Mouse (Mus musculus): Measurements from ENCODE around the gene Topaz1.
"Not testable (repeated sequence)": the region's sequence is repeated elsewhere in the genome, so short reads cannot be mapped to it uniquely, and the experiment has no call there.

The Topaz1 gene

GRCm38 (mm10) chr9:122814775-122815174, 67.6 kb downstream of the Topaz1 start:
- no peak for DNase-seq

GRCm38 (mm10) chr9:122815239-122815851, 68.2 kb downstream of the Topaz1 start:
- DNase-seq, result no peak

- no peak for DNase-seq
Measured at GRCm38 (mm10) chr9:122823374-122824017, 76.3 kb downstream of the Topaz1 start.

GRCm38 (mm10) chr9:122826743-122827142, 79.6 kb downstream of the Topaz1 start:
- no peak for DNase-seq

- no peak for DNase-seq
Measured at GRCm38 (mm10) chr9:122829826-122830380, 82.8 kb downstream of the Topaz1 start.

GRCm38 (mm10) chr9:122836126-122836525, 89.0 kb downstream of the Topaz1 start:
- DNase-seq, result no peak

GRCm38 (mm10) chr9:122836790-122837189, 89.6 kb downstream of the Topaz1 start:
- no peak for DNase-seq

- no peak for DNase-seq
Measured at GRCm38 (mm10) chr9:122837216-122837615, 90.1 kb downstream of the Topaz1 start.

GRCm38 (mm10) chr9:122837680-122838079, 90.5 kb downstream of the Topaz1 start:
- peak; percentile 58 for DNase-seq

- DNase-seq, result no peak
Measured at GRCm38 (mm10) chr9:122843760-122844159, 96.6 kb downstream of the Topaz1 start, which contains the start of gene Gm35549. Gene Gm35549, minus strand, starts transcription at chr9:122844035.

GRCm38 (mm10) chr9:122845621-122846020, 98.5 kb downstream of the Topaz1 start:
- no peak for DNase-seq

GRCm38 (mm10) chr9:122846156-122846555, 99.0 kb downstream of the Topaz1 start:
- DNase-seq, result no peak

- not testable (repeated sequence) for DNase-seq
Measured at GRCm38 (mm10) chr9:122847811-122848311, 100.7 kb downstream of the Topaz1 start.
